ENCODE assay signal across 9 mouse cellular contexts in genomic region chr9:86583740-86584139, GRCm38 (mm10). TPM values are rescaled to one million over a fixed set of nuclear protein-coding genes. Genes with fewer than 3 reads are reported as not detected.
DNase-seq lines count a peak whose midpoint lies in the region; ATAC-seq and TF ChIP-seq lines count a peak whose summit lies in the region.
"Had no signal": no experiment of that assay in that cellular context is flagged by ENCODE, and none has a peak within 500 bp of the region (broad histone marks: within the 10 kb centered on the region; RNA-seq: fewer than 3 reads in every experiment).

No protein-coding gene starts in this region.

- H3K36me3 ChIP-seq in heart, embryonic 11.5 days (ENCODE audit: control insufficient read depth, insufficient read depth, low read length): no peaks in the 10 kb centered on the region
- no peaks in the 10 kb centered on the region; the same call in 1 of the 2 replicates for H3K36me3 ChIP-seq in forebrain, postnatal 0 days (ENCODE audit: insufficient read depth)
- no peaks in the 10 kb centered on the region for H3K36me3 ChIP-seq in midbrain, embryonic 10.5 days

- ATAC-seq in heart, embryonic 11.5 days (replicated peaks; ENCODE audit: insufficient number of reproducible peaks, low FRiP score, low TSS enrichment): no peak
- peak; percentile 66; the same call in 1 of the 2 replicates for ATAC-seq in forebrain, postnatal 0 days

- no peak overlapping the region for H3K4me2 ChIP-seq in heart, embryonic 11.5 days
- H3K4me2 ChIP-seq in forebrain, postnatal 0 days (ENCODE audit: low read depth): no peak overlapping the region

- no peak overlapping the region for H3K27ac ChIP-seq in heart, embryonic 11.5 days (ENCODE audit: low read depth, low read length)
- H3K27ac ChIP-seq in forebrain, postnatal 0 days (ENCODE audit: low read depth, low read length): no peak overlapping the region
- H3K27ac ChIP-seq in midbrain, embryonic 10.5 days (replicated peaks): no peak overlapping the region

- no peak overlapping the region for H3K4me3 ChIP-seq in heart, embryonic 11.5 days (ENCODE audit: low read depth, low read length)
- no peak overlapping the region for H3K4me3 ChIP-seq in forebrain, postnatal 0 days (ENCODE audit: low read depth, low read length)
- H3K4me3 ChIP-seq in midbrain, embryonic 10.5 days: no peak overlapping the region
- H3K4me3 ChIP-seq: megakaryocyte, embryonic 14.5 days had no signal

- no peaks in the 10 kb centered on the region for H3K4me1 ChIP-seq in heart, embryonic 11.5 days (ENCODE audit: control insufficient read depth, insufficient read depth, low read length)
- H3K4me1 ChIP-seq in forebrain, postnatal 0 days (ENCODE audit: insufficient read depth): no peaks in the 10 kb centered on the region
- no peaks in the 10 kb centered on the region for H3K4me1 ChIP-seq in midbrain, embryonic 10.5 days

- DNase-seq in heart, adult 11 months: peak; percentile 95
- peak; percentile 73 to 74 for DNase-seq in cerebellum, adult 18-20 months
- DNase-seq in forebrain, postnatal 0 days: peak; percentile 74
- DNase-seq in hindlimb bud, embryonic 11.5 days (ENCODE audit: extremely low spot score, low read depth, low spot score): peak; percentile 52
- peak; percentile 61 for DNase-seq in left cerebral cortex, adult 11 months (ENCODE audit: low spot score)
- peak; percentile 64 for DNase-seq in midbrain, embryonic 10.5 days (ENCODE audit: low spot score)
- peak; percentile 59 for DNase-seq in right cerebral cortex, postnatal 25 days

- no peak overlapping the region for H3K9ac ChIP-seq in heart, embryonic 11.5 days (ENCODE audit: low read depth, low read length)
- no peak overlapping the region for H3K9ac ChIP-seq in forebrain, postnatal 0 days

- 50% methylated on average over 3 of the region's 3 CpGs for WGBS in heart, embryonic 11.5 days (ENCODE audit: insufficient replicate concordance)
- WGBS in forebrain, postnatal 0 days: 56% methylated on average over 3 of the region's 3 CpGs
- 52% methylated on average over 3 of the region's 3 CpGs for WGBS in midbrain, embryonic 10.5 days

- peak; percentile 91 for TF ChIP-seq CTCF in forebrain, postnatal 0 days (IDR thresholded peaks at IDR 0.05; ENCODE audit: low read depth)

- no peaks in the 10 kb centered on the region for H3K9me3 ChIP-seq in heart, embryonic 11.5 days (replicated peaks; ENCODE audit: control insufficient read depth, low read length)
- no peaks in the 10 kb centered on the region for H3K9me3 ChIP-seq in forebrain, postnatal 0 days (ENCODE audit: low read length)
- no peaks in the 10 kb centered on the region for H3K9me3 ChIP-seq in midbrain, embryonic 10.5 days (replicated peaks)

- H3K27me3 ChIP-seq in heart, embryonic 11.5 days (ENCODE audit: control insufficient read depth, insufficient read depth, low read length): no peaks in the 10 kb centered on the region
- H3K27me3 ChIP-seq in forebrain, postnatal 0 days (ENCODE audit: insufficient read depth, low read length): no peaks in the 10 kb centered on the region
- H3K27me3 ChIP-seq in midbrain, embryonic 10.5 days (ENCODE audit: low read depth, poor library complexity, severe bottlenecking): no peaks in the 10 kb centered on the region
- H3K27me3 ChIP-seq: megakaryocyte, embryonic 14.5 days had no signal

RNA-seq across cellular contexts. Expression of gene Rwdd2a, which starts 11.9 kb away (rescaled TPM):
- polyA plus RNA-seq in heart, embryonic 11.5 days (2014; fragmentation: Nextera tagmentation; extraction: Ambion mirVana): 4.8 TPM in 2 replicates
- 19.1 and 21.2 TPM in 2 replicates for total RNA-seq in forebrain, postnatal 0 days (2014; rRNA removed)
- polyA plus RNA-seq in forebrain, postnatal 0 days (2015; fragmentation: Nextera tagmentation; extraction: Ambion mirVana): 32.9 and 40.7 TPM in 2 replicates
- polyA plus RNA-seq in midbrain, embryonic 10.5 days (2016; fragmentation: Nextera tagmentation; extraction: Ambion mirVana): 3.4 and 4.4 TPM in 2 replicates

RNA-seq across cellular contexts. Expression of gene Pgm3, which starts 12.1 kb away (rescaled TPM):
- polyA plus RNA-seq in heart, embryonic 11.5 days (2014; fragmentation: Nextera tagmentation; extraction: Ambion mirVana): 26.6 and 27.4 TPM in 2 replicates
- 21.7 and 25.9 TPM in 2 replicates for total RNA-seq in forebrain, postnatal 0 days (2014; rRNA removed)
- polyA plus RNA-seq in forebrain, postnatal 0 days (2015; fragmentation: Nextera tagmentation; extraction: Ambion mirVana): 30.1 and 32.8 TPM in 2 replicates
- 35.6 and 40.1 TPM in 2 replicates for polyA plus RNA-seq in midbrain, embryonic 10.5 days (2016; fragmentation: Nextera tagmentation; extraction: Ambion mirVana)
